Mouse (Mus musculus) liver, embryonic 16.5 days (tissue): Measurements from ENCODE around the gene Nrros. TPM values are rescaled to one million over a fixed set of nuclear protein-coding genes. Genes with fewer than 3 reads are reported as not detected.

Experiments used
- ATAC-seq: fragments of 200-750 bp; cut with Nextera tagmentation; 2 replicates; pipeline ENCODE4 v1.8.0; 2017; ENCODE audit warnings: low read depth, mild to moderate bottlenecking, moderate number of reproducible peaks, moderate library complexity
- H3K27ac ChIP-seq: fragments of 300-500 bp; sonication (generic); 2 replicates; pipeline ENCODE4 v1.5.1; 2014; ENCODE audit warnings: mild to moderate bottlenecking, low read length
- H3K27me3 ChIP-seq: fragments of 300-500 bp; sonication (generic); 2 replicates; pipeline ENCODE4 v1.6.1; 2014; ENCODE audit warnings: low read depth, low read length, mixed read lengths; ENCODE audit not compliant: control insufficient read depth, insufficient read depth
- H3K36me3 ChIP-seq: fragments of 300-500 bp; sonication (generic); 2 replicates; pipeline ENCODE4 v1.6.1; 2014; ENCODE audit warnings: mild to moderate bottlenecking; ENCODE audit not compliant: control insufficient read depth, insufficient read depth
- H3K4me1 ChIP-seq: fragments of 300-500 bp; sonication (generic); 2 replicates; pipeline ENCODE4 v1.6.1; 2014; ENCODE audit warnings: low read depth, low read length, mixed read lengths; ENCODE audit not compliant: control insufficient read depth
- H3K4me2 ChIP-seq: fragments of 300-500 bp; sonication (generic); 2 replicates; pipeline ENCODE4 v1.6.1; 2014; ENCODE audit warnings: low read depth, low read length, mixed read lengths
- H3K4me3 ChIP-seq: fragments of 300-500 bp; sonication (generic); 2 replicates; pipeline ENCODE4 v1.5.1; 2014; ENCODE audit warnings: low read depth, mild to moderate bottlenecking, low read length
- H3K9ac ChIP-seq: fragments of 300-500 bp; sonication (generic); 2 replicates; pipeline ENCODE4 v1.6.1; 2014; ENCODE audit warnings: low read depth, low read length
- H3K9me3 ChIP-seq: fragments of 300-500 bp; sonication (generic); replicated peaks from 2 replicates; pipeline ENCODE4 v1.6.1; 2016; ENCODE audit warnings: low read length; ENCODE audit not compliant: control insufficient read depth
- WGBS: fragments of 180-500 bp; shearing (Covaris S2); extraction: QIAGEN DNeasy Blood & Tissue Kit; methylation state at CpG from one replicate; pipeline ENCODE4 v1.1.7; 2014; ENCODE audit not compliant: insufficient replicate concordance; 5-methylcytosine and 5-hydroxymethylcytosine counted together
- polyA plus RNA-seq: library from polyadenylated mRNA; unstranded; fragments of >200 nt; fragmentation: Nextera tagmentation; extraction: Ambion mirVana; gene quantifications from 2 replicates; pipeline ENCODE4 v1.2.1, GENCODE M21; 2015

Nrros gene
- polyA plus RNA-seq, 1 experiment from 2014 or later, result 22.8 TPM

DNA sequence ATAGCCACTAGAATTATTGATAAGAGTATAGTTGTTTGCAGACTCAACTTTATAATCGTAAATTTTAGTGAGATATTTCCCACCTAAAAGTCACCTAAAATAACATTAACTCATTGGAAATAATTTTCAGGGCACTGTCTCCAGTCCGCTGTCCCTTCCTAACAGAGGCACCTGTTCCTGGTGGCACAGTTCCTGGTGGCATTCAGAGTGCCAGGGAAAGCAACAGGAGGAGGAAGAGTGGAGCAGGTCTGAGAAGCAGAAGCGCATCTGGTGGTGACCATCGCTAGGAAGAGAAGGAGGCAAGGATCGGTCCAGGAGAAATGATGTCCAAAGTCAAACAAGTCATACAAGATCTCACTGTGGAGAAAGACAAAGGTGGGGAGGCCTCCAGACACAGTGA is 20.7 kb upstream of the Nrros start:
- no peak overlapping the region for H3K9ac ChIP-seq
- no peak overlapping the region for H3K4me2 ChIP-seq
- no peaks in the 10 kb centered on the region for H3K4me1 ChIP-seq
- no peaks in the 10 kb centered on the region for H3K36me3 ChIP-seq
- 80% methylated on average over 5 of the region's 5 CpGs for WGBS
- no peaks in the 10 kb centered on the region for H3K9me3 ChIP-seq
- no peak overlapping the region for H3K4me3 ChIP-seq
- ATAC-seq, result no peak
- no peaks in the 10 kb centered on the region for H3K27me3 ChIP-seq
- no peak overlapping the region for H3K27ac ChIP-seq

DNA sequence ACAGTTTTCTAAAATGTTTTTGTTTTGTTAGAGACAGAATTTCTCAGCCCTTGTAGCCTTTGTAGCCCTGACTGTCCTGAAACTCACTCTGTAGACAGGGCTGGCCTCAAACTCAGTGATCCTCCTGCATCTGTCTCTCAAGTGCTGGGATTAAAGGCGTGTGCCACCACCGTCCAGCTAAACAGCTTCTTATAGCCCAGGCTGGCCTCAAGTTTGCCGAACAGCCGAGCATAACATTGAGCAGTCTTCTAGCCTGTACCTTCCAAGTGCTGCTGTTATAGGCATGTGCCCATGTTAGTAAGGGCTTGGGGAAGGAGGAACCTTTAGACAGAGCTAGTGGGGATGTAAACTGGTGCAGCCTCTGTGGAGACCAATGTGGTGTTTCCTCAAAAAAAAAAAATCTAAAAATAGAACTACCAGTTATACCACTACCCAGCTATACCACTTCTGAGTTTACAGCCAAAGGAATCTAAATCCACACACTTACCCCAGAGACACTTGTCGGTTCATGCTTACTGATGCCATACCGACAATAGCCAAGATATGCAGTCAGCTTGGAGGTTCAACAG is 14.0 kb upstream of the Nrros start, which contains the start of gene Bex6:
Bex6 (plus strand) TSS at position 491 of the 569 bp plus-strand sequence.
- no peaks in the 10 kb centered on the region for H3K36me3 ChIP-seq
- no peaks in the 10 kb centered on the region for H3K27me3 ChIP-seq
- ATAC-seq, result no peak
- WGBS, result 30% methylated on average over 6 of the region's 6 CpGs
- no peak within 1 kb of the TSS for H3K4me3 ChIP-seq
- H3K9me3 ChIP-seq, result no peaks in the 10 kb centered on the region
- H3K27ac ChIP-seq, result peak within 1 kb of the TSS; percentile 41; the same call in 1 of the 2 replicates
- H3K4me2 ChIP-seq, result no peak within 1 kb of the TSS
- no peak within 1 kb of the TSS for H3K9ac ChIP-seq
- peaks cover 11% of the 10 kb centered on the region for H3K4me1 ChIP-seq

DNA sequence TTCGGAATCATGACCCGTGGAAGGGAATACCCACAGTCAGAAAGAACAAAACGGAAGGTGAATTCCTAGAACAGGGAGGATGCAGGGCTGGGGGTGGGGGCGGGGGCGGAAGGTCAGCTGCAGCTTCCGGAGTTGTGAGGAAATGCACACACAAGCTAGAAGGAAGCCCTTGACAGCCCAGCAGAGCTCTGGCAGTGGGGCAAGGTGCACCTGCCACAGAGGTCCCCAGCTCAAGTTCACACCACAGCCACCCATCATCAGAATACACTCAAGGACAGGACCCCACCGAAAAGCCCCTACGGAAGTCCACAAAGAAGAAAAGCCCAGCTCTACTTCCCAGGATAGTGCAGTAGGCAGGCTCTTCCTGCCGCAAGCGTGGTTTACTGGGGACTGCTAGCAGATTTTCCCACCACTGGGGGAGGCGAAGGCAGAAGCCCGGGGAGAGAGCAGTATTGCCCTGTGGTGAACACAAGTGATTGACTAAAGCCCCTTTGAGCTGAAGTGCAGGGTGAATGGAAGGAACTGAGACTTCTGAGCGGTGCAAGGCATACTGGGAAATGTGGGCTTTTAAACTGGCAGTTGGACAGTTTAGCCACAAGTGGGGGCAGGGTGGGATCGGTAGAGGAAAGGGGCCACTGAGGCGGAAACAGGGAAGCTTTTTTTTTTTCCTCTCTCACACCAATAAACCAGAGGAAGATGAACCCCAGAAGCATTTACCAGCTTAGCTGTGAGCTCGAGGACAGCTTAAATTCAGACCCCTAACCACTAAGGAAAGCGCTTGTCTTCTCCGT is 11.7 kb upstream of the Nrros start:
- WGBS, result 11% methylated on average over 18 of the region's 18 CpGs
- Histone ChIP-seq H3K9ac (peak overlapping the region; percentile 57), H3K4me3 (peak overlapping the region; percentile 45), H3K4me2 (peak overlapping the region; percentile 68), H3K36me3 (no peaks in the 10 kb centered on the region), H3K27ac (peak overlapping the region; percentile 90), H3K9me3 (no peaks in the 10 kb centered on the region), H3K27me3 (no peaks in the 10 kb centered on the region), H3K4me1 (peaks cover 11% of the 10 kb centered on the region)
- ATAC-seq, result peak; percentile 64; the same call in 1 of the 2 replicates

DNA sequence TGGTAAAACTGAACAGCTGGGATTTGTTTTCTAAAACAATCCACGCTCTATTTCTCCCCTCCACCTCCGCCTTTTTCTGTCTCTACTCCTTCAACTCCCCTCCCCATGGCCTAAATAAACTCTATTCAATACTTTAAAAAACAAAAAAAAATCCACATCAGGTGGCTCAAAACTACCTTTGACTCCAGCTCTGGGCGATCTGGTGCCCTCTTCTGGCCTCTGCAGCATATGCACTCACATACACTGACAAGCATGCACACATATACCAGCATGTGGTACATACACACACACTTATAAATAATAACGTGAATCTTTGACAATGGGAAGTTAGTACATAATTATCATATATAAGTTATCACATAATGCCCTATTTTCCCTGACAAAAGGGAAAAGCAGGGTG is 9.6 kb upstream of the Nrros start:
- Histone ChIP-seq H3K9me3 (no peaks in the 10 kb centered on the region), H3K27me3 (no peaks in the 10 kb centered on the region), H3K4me3 (no peak overlapping the region), H3K36me3 (no peaks in the 10 kb centered on the region), H3K4me2 (no peak overlapping the region), H3K4me1 (peaks cover 11% of the 10 kb centered on the region), H3K27ac (no peak overlapping the region), H3K9ac (no peak overlapping the region)
- no peak for ATAC-seq
- whole genome bisulfite sequencing, result 74% methylated on average over 4 of the region's 4 CpGs

DNA sequence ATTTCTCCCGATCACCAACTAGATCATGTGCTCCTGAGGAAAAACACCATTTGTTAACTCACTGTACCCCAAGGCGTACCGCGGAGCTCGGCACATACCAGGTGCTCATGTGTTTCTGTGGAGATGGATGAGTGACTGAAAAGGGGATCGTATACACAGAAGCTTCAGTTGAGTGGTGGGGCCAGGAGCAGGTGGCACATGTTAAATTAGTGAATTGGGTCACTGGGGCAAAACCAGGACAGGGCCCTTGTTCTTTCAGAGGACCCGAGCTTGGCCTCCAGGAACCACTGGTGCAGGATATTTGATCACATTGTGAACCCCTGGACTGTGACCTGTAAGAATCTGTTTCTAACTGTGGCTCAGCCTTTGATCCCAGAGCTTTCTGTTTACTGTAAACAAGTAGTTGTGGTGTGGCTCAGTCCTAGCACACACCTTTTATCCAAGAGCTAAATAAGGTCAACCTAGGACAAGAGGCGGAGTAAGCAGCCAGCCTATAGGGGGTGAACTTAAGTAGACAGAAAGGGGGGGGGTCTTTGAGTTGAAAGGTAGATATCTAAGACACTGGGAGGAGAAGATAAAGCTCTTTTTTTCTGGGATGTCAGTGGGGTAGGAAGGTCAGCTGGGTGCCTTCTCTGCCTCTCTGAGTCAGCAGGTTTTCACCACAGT is 9.1 kb upstream of the Nrros start:
- Histone ChIP-seq H3K9me3 (no peaks in the 10 kb centered on the region), H3K9ac (no peak overlapping the region), H3K4me2 (no peak overlapping the region), H3K27ac (no peak overlapping the region), H3K4me1 (peaks cover 11% of the 10 kb centered on the region), H3K4me3 (no peak overlapping the region), H3K36me3 (no peaks in the 10 kb centered on the region), H3K27me3 (no peaks in the 10 kb centered on the region)
- 81% methylated on average over 8 of the region's 8 CpGs for WGBS
- no peak for ATAC-seq

DNA sequence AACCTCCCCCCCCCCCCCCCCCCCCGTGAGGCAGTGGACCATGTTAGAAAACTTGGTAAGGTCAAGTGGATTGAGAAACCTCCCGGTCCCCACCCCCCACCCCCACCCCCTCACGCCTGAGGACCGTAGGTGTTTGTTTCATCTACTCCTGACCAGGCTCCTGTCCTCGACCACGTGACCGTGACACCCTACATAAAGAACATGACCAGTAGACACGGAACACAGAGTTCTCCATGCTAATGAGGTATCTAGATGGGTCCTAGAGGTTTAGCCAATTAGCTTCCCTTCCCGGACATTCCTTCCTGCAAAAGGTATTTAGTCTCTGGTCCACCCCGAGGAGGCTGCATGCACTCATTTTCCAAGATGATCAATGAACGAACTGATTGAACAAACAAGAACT is 8.0 kb upstream of the Nrros start:
- Histone ChIP-seq H3K36me3 (no peaks in the 10 kb centered on the region), H3K27ac (no peak overlapping the region), H3K27me3 (no peaks in the 10 kb centered on the region), H3K4me1 (peaks cover 11% of the 10 kb centered on the region), H3K4me2 (no peak overlapping the region), H3K9me3 (no peaks in the 10 kb centered on the region), H3K9ac (no peak overlapping the region), H3K4me3 (no peak overlapping the region)
- WGBS, result 67% methylated on average over 11 of the region's 11 CpGs
- ATAC-seq, result no peak

DNA sequence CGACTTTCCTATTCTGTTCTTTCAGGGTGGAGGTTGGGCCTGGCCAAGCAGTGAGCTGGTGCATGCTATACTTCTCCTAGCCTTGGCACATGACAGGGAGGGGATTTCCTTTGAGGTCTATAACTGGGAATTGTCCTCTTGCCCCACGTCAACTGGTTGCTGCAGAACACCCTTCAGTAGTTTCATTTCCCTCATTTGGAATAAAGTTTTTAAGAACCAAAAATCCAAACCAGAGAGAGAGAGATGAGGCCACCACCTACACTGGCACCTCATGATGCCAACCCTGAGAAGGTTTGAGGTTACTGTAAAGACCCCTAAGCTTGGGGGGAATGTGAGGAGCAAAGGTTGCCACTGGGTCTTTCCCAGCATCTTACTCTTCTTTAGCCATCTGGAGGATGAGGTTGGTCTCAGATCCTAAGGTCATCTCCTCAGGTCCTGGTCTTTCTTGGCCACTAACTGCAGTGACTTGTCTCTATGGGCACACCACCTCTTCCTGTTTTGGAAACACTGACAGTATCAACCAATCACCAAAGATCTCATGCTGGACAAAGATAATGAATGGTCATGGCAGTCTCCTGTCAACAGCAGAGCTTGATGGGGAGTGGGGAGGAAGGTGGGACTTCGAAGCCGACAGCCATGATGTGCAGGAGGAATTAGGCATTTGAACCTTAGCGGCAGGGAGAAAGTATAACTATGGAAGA is 5.8 kb upstream of the Nrros start:
- Histone ChIP-seq H3K4me1 (peaks cover under 1% of the 10 kb centered on the region), H3K9me3 (no peaks in the 10 kb centered on the region), H3K27me3 (no peaks in the 10 kb centered on the region), H3K27ac (no peak overlapping the region), H3K9ac (no peak overlapping the region), H3K4me2 (no peak overlapping the region), H3K36me3 (no peaks in the 10 kb centered on the region), H3K4me3 (no peak overlapping the region)
- WGBS, result 65% methylated on average over 5 of the region's 5 CpGs
- no peak for ATAC-seq

DNA sequence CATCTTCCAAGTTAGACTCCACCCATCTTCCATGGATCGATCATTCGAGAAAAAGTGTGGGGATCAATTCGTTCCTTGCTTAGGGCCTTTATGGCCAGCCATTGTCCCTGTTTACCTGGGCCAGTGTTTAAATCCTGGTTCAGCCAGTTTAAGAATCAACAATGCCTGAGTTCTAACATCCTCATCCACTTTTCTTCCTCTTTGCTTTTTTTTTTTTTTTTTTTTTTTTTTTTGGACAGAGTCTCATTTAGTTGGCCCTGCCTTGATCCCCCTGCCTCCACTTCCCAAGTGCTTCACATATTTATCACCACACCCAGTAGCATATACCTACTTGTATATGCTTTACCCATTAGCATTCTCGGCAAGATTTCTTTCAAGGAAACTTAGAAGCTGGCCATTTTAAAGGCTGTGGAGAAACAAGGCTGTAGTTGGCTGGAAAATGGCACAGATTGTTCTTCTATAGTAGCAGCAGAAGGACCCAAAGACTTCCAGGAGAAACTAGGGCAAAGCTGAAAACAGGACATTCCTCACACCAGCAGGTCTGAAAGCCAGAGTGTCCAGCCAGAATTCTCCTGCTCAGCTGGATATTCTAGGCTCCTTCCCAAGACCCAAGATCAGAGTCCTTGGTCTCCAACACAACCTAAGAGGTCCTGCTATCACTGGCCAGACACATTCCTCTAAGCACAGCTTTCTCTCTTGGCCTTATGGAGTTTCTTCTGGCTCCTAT is 2.6 kb upstream of the Nrros start:
- H3K27ac ChIP-seq, result no peak overlapping the region
- H3K4me3 ChIP-seq, result no peak overlapping the region
- no peak overlapping the region for H3K4me2 ChIP-seq
- peaks cover 20% of the 10 kb centered on the region for H3K4me1 ChIP-seq
- no peak overlapping the region for H3K9ac ChIP-seq
- H3K36me3 ChIP-seq, result no peaks in the 10 kb centered on the region
- no peaks in the 10 kb centered on the region for H3K27me3 ChIP-seq
- ATAC-seq, result no peak
- WGBS, result 74% methylated on average over 4 of the region's 4 CpGs
- no peaks in the 10 kb centered on the region for H3K9me3 ChIP-seq
